Mouse (Mus musculus): Measurements from ENCODE around the gene Rtn2. TPM values are rescaled to one million over a fixed set of nuclear protein-coding genes. Genes with fewer than 3 reads are reported as not detected.

Gene Rtn2
- polyA plus RNA-seq, 1 experiment from 2014 or later = 0.09 TPM

- H3K36me3 ChIP-seq (ENCODE audit: inconsistent target) = peaks cover 34% of the 10 kb centered on the region; the same call in 1 of the 2 replicates
- no peak overlapping the region for H3K4me3 ChIP-seq (ENCODE audit: inconsistent target)
- 98% methylated on average over 17 of the region's 17 CpGs for WGBS (ENCODE audit: missing documents)
- no peaks in the 10 kb centered on the region for H3K79me2 ChIP-seq (ENCODE audit: inconsistent target)
- no peak overlapping the region for H3K27ac ChIP-seq
Measured at GRCm38 (mm10) chr7:19255395-19255794, 27.0 kb upstream of the Rtn2 start.

GRCm38 (mm10) chr7:19256567-19256966 is 25.9 kb upstream of the Rtn2 start:
- H3K36me3 ChIP-seq (ENCODE audit: inconsistent target) = peaks cover 45% of the 10 kb centered on the region; the same call in 1 of the 2 replicates
- no peak overlapping the region for H3K4me3 ChIP-seq (ENCODE audit: inconsistent target)
- WGBS (ENCODE audit: missing documents) = 27% methylated on average over 7 of the region's 7 CpGs
- no peak overlapping the region for H3K27ac ChIP-seq
- no peaks in the 10 kb centered on the region for H3K79me2 ChIP-seq (ENCODE audit: inconsistent target)

- H3K27ac ChIP-seq = no peak overlapping the region
- 30% methylated on average over 10 of the region's 11 CpGs for WGBS (ENCODE audit: missing documents)
- H3K4me3 ChIP-seq (ENCODE audit: inconsistent target) = no peak overlapping the region
- peaks cover 55% of the 10 kb centered on the region; the same call in 1 of the 2 replicates for H3K36me3 ChIP-seq (ENCODE audit: inconsistent target)
- H3K79me2 ChIP-seq (ENCODE audit: inconsistent target) = no peaks in the 10 kb centered on the region
Measured at GRCm38 (mm10) chr7:19257390-19258022, 24.9 kb upstream of the Rtn2 start.

GRCm38 (mm10) chr7:19258336-19258735 is 24.1 kb upstream of the Rtn2 start:
- no peak overlapping the region for H3K27ac ChIP-seq
- peaks cover 63% of the 10 kb centered on the region; the same call in 1 of the 2 replicates for H3K36me3 ChIP-seq (ENCODE audit: inconsistent target)
- no peak overlapping the region for H3K4me3 ChIP-seq (ENCODE audit: inconsistent target)
- 87% methylated on average over 3 of the region's 3 CpGs for WGBS (ENCODE audit: missing documents)
- no peaks in the 10 kb centered on the region; the same call in 1 of the 2 replicates for H3K79me2 ChIP-seq (ENCODE audit: inconsistent target)

GRCm38 (mm10) chr7:19265147-19265546 is 17.3 kb upstream of the Rtn2 start:
- peaks cover 64% of the 10 kb centered on the region for H3K79me2 ChIP-seq (ENCODE audit: inconsistent target)
- peaks cover 50% of the 10 kb centered on the region; the same call in 1 of the 2 replicates for H3K36me3 ChIP-seq (ENCODE audit: inconsistent target)
- 85% methylated on average over 7 of the region's 7 CpGs for WGBS (ENCODE audit: missing documents)
- no peak overlapping the region for H3K4me3 ChIP-seq (ENCODE audit: inconsistent target)
- H3K27ac ChIP-seq = no peak overlapping the region

- Histone ChIP-seq H3K27ac (peak overlapping the region; percentile 25), H3K79me2 (ENCODE audit: inconsistent target) (peaks cover 74% of the 10 kb centered on the region), H3K36me3 (ENCODE audit: inconsistent target) (peaks cover 40% of the 10 kb centered on the region; the same call in 1 of the 2 replicates), H3K4me3 (ENCODE audit: inconsistent target) (no peak overlapping the region)
- WGBS (ENCODE audit: missing documents) = 16% methylated on average over 10 of the region's 10 CpGs
Measured at GRCm38 (mm10) chr7:19265928-19266822, 16.2 kb upstream of the Rtn2 start.

- Histone ChIP-seq H3K27ac (peak overlapping the region; percentile 25; the same call in 1 of the 2 replicates), H3K79me2 (ENCODE audit: inconsistent target) (peaks cover 74% of the 10 kb centered on the region), H3K36me3 (ENCODE audit: inconsistent target) (peaks cover 31% of the 10 kb centered on the region; the same call in 1 of the 2 replicates), H3K4me3 (ENCODE audit: inconsistent target) (no peak overlapping the region)
- WGBS (ENCODE audit: missing documents) = 21% methylated on average over 10 of the region's 10 CpGs
Measured at GRCm38 (mm10) chr7:19267051-19267450, 15.4 kb upstream of the Rtn2 start.

- Histone ChIP-seq H3K79me2 (ENCODE audit: inconsistent target) (peaks cover 70% of the 10 kb centered on the region), H3K27ac (peak overlapping the region; percentile 71), H3K36me3 (ENCODE audit: inconsistent target) (peaks cover 10% of the 10 kb centered on the region; the same call in 1 of the 2 replicates), H3K4me3 (ENCODE audit: inconsistent target) (peak overlapping the region; percentile 82)
- WGBS (ENCODE audit: missing documents) = 25% methylated on average over 10 of the region's 10 CpGs
Measured at GRCm38 (mm10) chr7:19268993-19269681, 13.3 kb upstream of the Rtn2 start.

- Histone ChIP-seq H3K27ac (peak overlapping the region; percentile 71), H3K36me3 (ENCODE audit: inconsistent target) (peaks cover 3% of the 10 kb centered on the region; the same call in 1 of the 2 replicates), H3K79me2 (ENCODE audit: inconsistent target) (peaks cover 63% of the 10 kb centered on the region), H3K4me3 (ENCODE audit: inconsistent target) (peak overlapping the region; percentile 82)
- 3% methylated on average over 18 of the region's 19 CpGs for WGBS (ENCODE audit: missing documents)
Measured at GRCm38 (mm10) chr7:19269721-19270441, 12.5 kb upstream of the Rtn2 start.

- Histone ChIP-seq H3K27ac (peak overlapping the region; percentile 71), H3K4me3 (ENCODE audit: inconsistent target) (peak overlapping the region; percentile 82), H3K36me3 (ENCODE audit: inconsistent target) (no peaks in the 10 kb centered on the region), H3K79me2 (ENCODE audit: inconsistent target) (peaks cover 55% of the 10 kb centered on the region)
- WGBS (ENCODE audit: missing documents) = under 1% methylated on average over 19 of the region's 21 CpGs
Measured at GRCm38 (mm10) chr7:19270509-19271237, 11.8 kb upstream of the Rtn2 start.

- peaks cover 47% of the 10 kb centered on the region for H3K79me2 ChIP-seq (ENCODE audit: inconsistent target)
- WGBS (ENCODE audit: missing documents) = under 1% methylated on average over 62 of the region's 62 CpGs
Measured at GRCm38 (mm10) chr7:19271238-19272172, 10.9 kb upstream of the Rtn2 start, which contains the start of gene Vasp. Gene Vasp, minus strand, starts transcription at chr7:19271817.

GRCm38 (mm10) chr7:19272173-19272764 is 10.2 kb upstream of the Rtn2 start:
- WGBS (ENCODE audit: missing documents) = 3% methylated on average over 28 of the region's 36 CpGs
- Histone ChIP-seq H3K27ac (peak overlapping the region; percentile 75), H3K4me3 (ENCODE audit: inconsistent target) (peak overlapping the region; percentile 82), H3K36me3 (ENCODE audit: inconsistent target) (no peaks in the 10 kb centered on the region), H3K79me2 (ENCODE audit: inconsistent target) (peaks cover 39% of the 10 kb centered on the region)

More at GRCm38 (mm10) chr7:19271238-19272172, 10.9 kb upstream of the Rtn2 start, which contains the start of gene Vasp:
- no peaks in the 10 kb centered on the region for H3K36me3 ChIP-seq (ENCODE audit: inconsistent target)
- peak within 1 kb of the TSS; percentile 75 for H3K27ac ChIP-seq
- H3K4me3 ChIP-seq (ENCODE audit: inconsistent target) = peak within 1 kb of the TSS; percentile 82
